Comparison of ENCODE assay signal across 11 mouse cellular contexts in genomic region chr12:54999016-54999690, GRCm38 (mm10). TPM values are rescaled to one million over a fixed set of nuclear protein-coding genes. Genes with fewer than 3 reads are reported as not detected.
DNase-seq lines count a peak whose midpoint lies in the region; TF ChIP-seq lines count a peak whose summit lies in the region.
"Had no signal": no experiment of that assay in that cellular context is flagged by ENCODE, and none has a peak within 500 bp of the region (broad histone marks: within the 10 kb centered on the region; RNA-seq: fewer than 3 reads in every experiment).

No protein-coding gene starts in this region.

- H3K79me2 ChIP-seq in MEL (ENCODE audit: control insufficient read depth, insufficient read depth, low read length, poor library complexity) (no peaks in the 10 kb centered on the region), macrophage (ENCODE audit: inconsistent target) (no peaks in the 10 kb centered on the region)

- no peaks in the 10 kb centered on the region for H3K27me3 ChIP-seq in MEL (ENCODE audit: control insufficient read depth in 1 of 2, insufficient read depth in 2 of 2, low read length in 2 of 2)

- no peak for TF ChIP-seq RAD21 in MEL (IDR thresholded peaks at IDR 0.05; ENCODE audit: low read depth, low read length)

- no peak for TF ChIP-seq CTCF in MEL (IDR thresholded peaks at IDR 0.05 in 2 of 3, conservative IDR thresholded peaks at IDR 0.05 in 1 of 3; ENCODE audit: control insufficient read depth in 1 of 3, insufficient read depth in 1 of 3, low read depth in 2 of 3, low read length in 3 of 3, poor library complexity in 1 of 3, severe bottlenecking in 1 of 3)

- peaks cover 2 to 18% of the 10 kb centered on the region in 2 experiments for H3K4me1 ChIP-seq in MEL (ENCODE audit: control insufficient read depth in 1 of 2, insufficient read depth in 2 of 2, low read length in 2 of 2)

- H3K36me3 ChIP-seq in MEL (ENCODE audit: control insufficient read depth in 1 of 2, insufficient read depth in 2 of 2, low read length in 2 of 2) (peaks cover 0 to 9% of the 10 kb centered on the region in 2 experiments; a peak in 2 of 4 replicates), macrophage (ENCODE audit: inconsistent target) (no peaks in the 10 kb centered on the region)

- H3K4me3 ChIP-seq in MEL (ENCODE audit: control insufficient read depth in 1 of 2, insufficient read depth in 1 of 2, low read depth in 2 of 2, low read length in 2 of 2), result peak overlapping the region; percentile 24 to 33
- H3K4me3 ChIP-seq in macrophage (ENCODE audit: inconsistent target), result peak overlapping the region; percentile 10; the same call in 1 of the 2 replicates
- H3K4me3 ChIP-seq: myocyte had no signal

- H3K27ac ChIP-seq in MEL (ENCODE audit: control insufficient read depth, low read depth, low read length) (peak overlapping the region; percentile 49), macrophage (peak overlapping the region; percentile 78)

- TF ChIP-seq POLR2A in MEL (IDR thresholded peaks at IDR 0.05; ENCODE audit: control insufficient read depth in 1 of 2, insufficient read depth in 1 of 2, low read depth in 1 of 2, low read length in 2 of 2, poor library complexity in 1 of 2), result no peak; a peak in 1 of 4 replicates

- intact Hi-C loops in heart, postnatal 14 days (cut with DNase I), result no loop called here

- H3K9ac ChIP-seq in MEL (ENCODE audit: control insufficient read depth, low read depth, low read length, poor library complexity, severe bottlenecking), result peak overlapping the region; percentile 59

- H3K9me3 ChIP-seq in MEL (replicated peaks; ENCODE audit: insufficient read depth, low read length), result no peaks in the 10 kb centered on the region

- DNase-seq in 3134 (ENCODE audit: extremely low read depth, insufficient read length, low spot score) (peak; percentile 73), MEL (ENCODE audit: low read depth, low spot score) (peak; percentile 82)
- peak; percentile 21 to 31 for DNase-seq in heart, postnatal 14 days
- DNase-seq in thymus, postnatal 25 days, result peak; percentile 73
- DNase-seq in layer of hippocampus, adult 9-10 months (ENCODE audit: low spot score), result no peak
- DNase-seq in cerebellum, postnatal 10 days, result no peak
- DNase-seq in cerebellum, adult 11-12 months, result no peak

- WGBS in macrophage (ENCODE audit: missing documents), result 1% methylated on average over 14 of the region's 14 CpGs

- no peak for TF ChIP-seq EP300 in MEL (IDR thresholded peaks at IDR 0.05; ENCODE audit: low read depth in 1 of 2, low read length in 2 of 2)

TF ChIP-seq in MEL, 35 proteins besides CTCF, POLR2A, EP300 and RAD21:
- TF ChIP-seq GATA1 (IDR thresholded peaks at IDR 0.05; ENCODE audit: low read depth, low read length) (no peak), MXI1 (IDR thresholded peaks at IDR 0.05; ENCODE audit: low read depth, low read length) (0 out of 2 replicates have a peak, but pooled peaks have one; percentile 17), JUND (IDR thresholded peaks at IDR 0.05; ENCODE audit: low read depth, low read length) (no peak), E2F4 (IDR thresholded peaks at IDR 0.05; ENCODE audit: borderline replicate concordance, low read depth, low read length) (peak; percentile 77), POLR2AphosphoS2 (IDR thresholded peaks at IDR 0.05; ENCODE audit: low read length) (no peak), POLR2AphosphoS5 (IDR thresholded peaks at IDR 0.05; ENCODE audit: borderline replicate concordance, low read depth, low read length) (no peak), NELFE (IDR thresholded peaks at IDR 0.05; ENCODE audit: low read depth, low read length) (0 out of 2 replicates have a peak, but pooled peaks have one; percentile 22), MAZ (IDR thresholded peaks at IDR 0.05; ENCODE audit: low read depth, low read length) (no peak), NRF1 (IDR thresholded peaks at IDR 0.05; ENCODE audit: insufficient read depth, low read depth, low read length, poor library complexity, severe bottlenecking) (no peak), TBP (IDR thresholded peaks at IDR 0.05; ENCODE audit: low read depth, low read length) (0 out of 2 replicates have a peak, but pooled peaks have one; percentile 8), SIN3A (IDR thresholded peaks at IDR 0.05; ENCODE audit: low read length) (no peak; the same call in none of the 2 replicates), KAT2A (conservative IDR thresholded peaks at IDR 0.05; ENCODE audit: low read depth, low read length) (no peak), MAFK (IDR thresholded peaks at IDR 0.05; ENCODE audit: borderline replicate concordance, low read depth, low read length) (no peak)

RNA-seq across cellular contexts. Expression of gene Gm20403, which starts 12.8 kb away (rescaled TPM):
- total RNA-seq in MEL (2012; rRNA removed), result not detected in 2 replicates
- polyA plus RNA-seq in MEL (2012; ENCODE audit: insufficient read depth in 1 of 2, insufficient read length in 2 of 2, low read depth in 1 of 2, low replicate concordance in 2 of 2, missing spikeins in 1 of 2), result not detected
- not detected for total RNA-seq in heart, postnatal 14 days (2021)
- total RNA-seq in macrophage (2018; cell fraction: chromatin; rRNA removed), result not detected
- total RNA-seq in macrophage (2018; cell fraction: cytosol; rRNA removed), result not detected
- total RNA-seq in macrophage (2018; cell fraction: nucleus; rRNA removed), result not detected
- polyA plus RNA-seq in macrophage (2018), result not detected in 3 replicates
- total RNA-seq: adrenal gland, adult 18-20 months had no signal
- polyA plus RNA-seq: heart, postnatal 0 days had no signal

RNA-seq across cellular contexts. Expression of gene Baz1a, which starts 15.0 kb away (rescaled TPM):
- total RNA-seq in MEL (2012; rRNA removed), result 44.6 and 46.0 TPM in 2 replicates
- polyA plus RNA-seq in MEL (2012; ENCODE audit: insufficient read depth in 1 of 2, insufficient read length in 2 of 2, low read depth in 1 of 2, low replicate concordance in 2 of 2, missing spikeins in 1 of 2) (100 to 1,000 TPM in 1 of 2 experiments, 10 to 100 TPM in 1; 39.8 to 203 TPM), macrophage (2018) (18.5 to 21.9 TPM (median 20.9 TPM) in 3 replicates)
- total RNA-seq in heart, postnatal 14 days (2021), result 10 to 100 TPM in 1 of 2 experiments, 1 to 10 TPM in 1; 9.9 to 10.4 TPM
- total RNA-seq in macrophage (2018; cell fraction: chromatin; rRNA removed), result 100 to 1,000 TPM in 25 of 26 experiments, 10 to 100 TPM in 1; 90.4 to 463 (median 147) TPM
- 10 to 100 TPM; 18.7 to 68.1 (median 23.2) TPM for total RNA-seq in macrophage (2018; cell fraction: cytosol; rRNA removed)
- total RNA-seq in macrophage (2018; cell fraction: nucleus; rRNA removed), result 100 to 1,000 TPM in 15 of 26 experiments, 10 to 100 TPM in 11; 68.7 to 373 (median 139) TPM

Comparison
In these comparisons a context has a peak if more than half of its experiments do, and no peak if none do; other contexts are left out.
1. DNase-seq: peak in 3134 (single experiment), MEL (single experiment), heart, postnatal 14 days (2 of 2) and thymus, postnatal 25 days (single experiment); none in layer of hippocampus, adult 9-10 months (single experiment), cerebellum, postnatal 10 days (0 of 2) and cerebellum, adult 11-12 months (single experiment).